Mouse (Mus musculus): ENCODE measurements around the gene Neu3. TPM values are rescaled to one million over a fixed set of nuclear protein-coding genes. Genes with fewer than 3 reads are reported as not detected.
"Not testable (repeated sequence)": the region's sequence is repeated elsewhere in the genome, so short reads cannot be mapped to it uniquely, and the experiment has no call there.

Gene Neu3
- polyA plus RNA-seq, 1 experiment from 2014 or later = 3.6 TPM

DNA sequence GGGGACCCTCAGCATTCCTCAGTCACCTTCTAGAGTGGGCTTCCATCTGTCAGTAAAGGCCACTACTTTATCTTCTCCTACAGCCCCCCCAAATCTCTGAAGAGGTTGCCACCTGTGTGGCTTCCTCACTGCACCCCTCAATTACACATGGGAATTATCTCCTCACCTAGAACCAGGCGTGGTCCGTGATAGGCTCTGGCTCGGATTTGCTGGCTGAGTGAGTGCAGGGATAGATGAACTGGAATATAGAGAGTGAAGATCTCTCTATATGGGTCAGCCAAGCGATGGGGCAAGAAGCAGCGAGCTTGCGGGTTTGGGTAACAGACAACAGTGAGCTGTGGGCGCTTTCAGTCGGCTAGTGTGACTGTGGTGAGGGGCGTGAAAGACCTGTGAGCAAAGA, 2.7 kb downstream of the Neu3 start:
- H3K27ac ChIP-seq (ENCODE audit: low read depth) = no peak overlapping the region
- H3K9ac ChIP-seq (ENCODE audit: low read length) = no peak overlapping the region
- WGBS = 81% methylated on average over 9 of the region's 9 CpGs
- H3K4me3 ChIP-seq (ENCODE audit: low read depth, low read length) = no peak overlapping the region
- H3K9me3 ChIP-seq (ENCODE audit: control insufficient read depth, low read length) = no peaks in the 10 kb centered on the region
- no peak overlapping the region for H3K4me2 ChIP-seq (ENCODE audit: low read length)
- DNase-seq (ENCODE audit: low spot score) = no peak
- H3K36me3 ChIP-seq (ENCODE audit: control insufficient read depth, insufficient read depth, low read length) = no peaks in the 10 kb centered on the region
- H3K4me1 ChIP-seq (replicated peaks; ENCODE audit: control insufficient read depth, insufficient read depth, low read length) = no peaks in the 10 kb centered on the region
- H3K27me3 ChIP-seq (replicated peaks; ENCODE audit: control insufficient read depth, insufficient read depth, low read length) = no peaks in the 10 kb centered on the region
- no peak for ATAC-seq (replicated peaks; ENCODE audit: low FRiP score, low TSS enrichment, low read depth)

DNA sequence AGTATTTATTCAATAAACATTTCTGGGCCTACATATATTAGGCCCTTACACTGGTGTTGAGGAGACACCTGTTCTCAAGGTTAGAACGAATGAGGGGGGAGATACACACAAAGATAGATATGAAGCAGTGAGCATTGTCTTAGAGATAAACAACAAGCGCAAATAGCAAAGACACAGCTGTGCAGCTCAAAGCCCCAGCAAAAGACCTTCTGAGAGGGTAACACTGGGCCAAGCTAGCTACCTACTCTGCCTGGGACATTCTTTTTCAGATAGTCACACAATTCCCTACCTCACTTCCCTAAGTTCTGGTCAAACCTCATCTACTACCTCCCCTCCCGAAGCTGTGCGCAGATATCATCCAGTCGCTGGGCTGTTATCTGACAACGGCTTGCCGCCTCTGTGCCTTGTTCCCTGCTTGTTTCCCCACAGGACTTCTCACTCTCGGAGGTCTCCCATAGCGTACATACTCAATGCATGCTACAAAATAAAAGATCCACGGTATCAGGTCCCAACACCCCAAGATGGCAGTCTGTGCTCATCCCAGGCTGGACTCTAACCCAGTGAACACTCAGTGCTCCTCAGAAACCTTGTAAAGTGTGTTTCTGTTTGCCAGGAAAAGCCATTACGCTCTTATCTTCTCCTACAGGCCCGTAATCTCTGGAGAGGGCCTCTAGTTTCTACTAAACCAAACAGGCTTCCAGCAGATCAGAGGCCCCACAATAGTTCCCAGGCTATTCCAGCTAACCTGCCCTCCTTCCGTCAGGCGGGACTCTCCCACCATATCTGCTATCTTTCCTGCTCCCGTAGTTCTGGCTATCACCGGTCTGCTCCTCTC, 3.4 kb downstream of the Neu3 start:
- H3K9me3 ChIP-seq (ENCODE audit: control insufficient read depth, low read length) = no peaks in the 10 kb centered on the region
- H3K4me1 ChIP-seq (replicated peaks; ENCODE audit: control insufficient read depth, insufficient read depth, low read length) = no peaks in the 10 kb centered on the region
- no peak overlapping the region for H3K27ac ChIP-seq (ENCODE audit: low read depth)
- H3K27me3 ChIP-seq (replicated peaks; ENCODE audit: control insufficient read depth, insufficient read depth, low read length) = no peaks in the 10 kb centered on the region
- H3K4me2 ChIP-seq (ENCODE audit: low read length) = no peak overlapping the region
- no peak overlapping the region for H3K4me3 ChIP-seq (ENCODE audit: low read depth, low read length)
- ATAC-seq (replicated peaks; ENCODE audit: low FRiP score, low TSS enrichment, low read depth) (no peak), DNase-seq (ENCODE audit: low spot score) (no peak)
- 67% methylated on average over 16 of the region's 16 CpGs for WGBS
- H3K36me3 ChIP-seq (ENCODE audit: control insufficient read depth, insufficient read depth, low read length) = no peaks in the 10 kb centered on the region
- H3K9ac ChIP-seq (ENCODE audit: low read length) = no peak overlapping the region

DNA sequence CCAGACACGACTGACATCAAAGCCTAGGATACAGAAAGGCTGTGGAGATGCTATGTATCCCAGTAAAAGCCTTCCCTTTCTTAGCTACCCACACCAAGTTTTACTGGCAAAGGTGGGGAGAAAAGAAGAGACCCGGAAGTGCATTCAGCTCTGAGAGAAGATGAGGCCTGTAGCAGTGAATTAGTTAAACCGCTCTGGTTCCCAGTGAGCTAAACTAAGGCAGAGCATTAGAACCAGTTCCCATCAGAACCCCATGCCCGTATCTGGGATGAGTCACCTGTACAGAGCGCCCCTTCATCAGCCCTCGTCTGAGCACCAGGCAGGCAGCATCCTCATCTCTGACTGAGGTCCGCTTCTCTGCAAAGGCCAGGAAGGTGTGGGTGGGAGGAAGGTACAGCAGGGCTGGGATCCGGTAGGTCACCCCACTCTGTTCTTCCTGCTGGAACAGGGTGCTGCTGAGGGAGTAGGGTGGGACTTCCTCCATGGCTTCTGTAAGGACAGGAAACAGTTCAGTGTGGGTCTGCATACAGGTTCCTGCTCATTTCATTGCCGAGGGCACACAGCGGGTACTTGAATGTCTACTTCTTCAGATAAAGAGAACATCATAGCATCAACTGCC, 5.1 kb downstream of the Neu3 start:
- Histone ChIP-seq H3K9ac (ENCODE audit: low read length) (no peak overlapping the region), H3K36me3 (ENCODE audit: control insufficient read depth, insufficient read depth, low read length) (no peaks in the 10 kb centered on the region), H3K4me1 (replicated peaks; ENCODE audit: control insufficient read depth, insufficient read depth, low read length) (no peaks in the 10 kb centered on the region), H3K27me3 (replicated peaks; ENCODE audit: control insufficient read depth, insufficient read depth, low read length) (no peaks in the 10 kb centered on the region), H3K27ac (ENCODE audit: low read depth) (no peak overlapping the region), H3K4me3 (ENCODE audit: low read depth, low read length) (no peak overlapping the region), H3K4me2 (ENCODE audit: low read length) (no peak overlapping the region), H3K9me3 (ENCODE audit: control insufficient read depth, low read length) (no peaks in the 10 kb centered on the region)
- DNase-seq (ENCODE audit: low spot score) (no peak), ATAC-seq (replicated peaks; ENCODE audit: low FRiP score, low TSS enrichment, low read depth) (no peak)
- 91% methylated on average over 10 of the region's 10 CpGs for WGBS

DNA sequence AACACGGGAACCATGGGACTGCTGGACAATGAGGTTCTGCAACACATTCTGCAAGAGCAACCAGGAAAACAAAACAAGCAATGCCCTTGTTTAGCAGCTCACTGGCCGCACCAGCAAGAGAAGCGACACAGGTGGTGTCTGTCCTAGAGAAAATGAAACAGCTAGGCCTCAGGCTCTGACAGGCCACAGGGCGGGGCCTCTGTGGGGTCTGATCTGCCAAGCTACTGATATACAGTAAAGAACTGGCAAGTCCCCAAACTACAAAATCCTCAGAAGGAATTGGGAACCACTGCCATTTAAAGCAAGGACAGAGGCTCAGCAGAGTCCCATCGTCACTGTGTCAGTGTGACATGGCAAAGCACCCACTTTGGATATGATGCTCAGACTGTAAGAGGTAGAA, 5.8 kb downstream of the Neu3 start:
- no peak overlapping the region for H3K9ac ChIP-seq (ENCODE audit: low read length)
- no peaks in the 10 kb centered on the region for H3K27me3 ChIP-seq (replicated peaks; ENCODE audit: control insufficient read depth, insufficient read depth, low read length)
- no peaks in the 10 kb centered on the region for H3K4me1 ChIP-seq (replicated peaks; ENCODE audit: control insufficient read depth, insufficient read depth, low read length)
- 82% methylated on average over 5 of the region's 5 CpGs for WGBS
- no peak overlapping the region for H3K4me3 ChIP-seq (ENCODE audit: low read depth, low read length)
- H3K4me2 ChIP-seq (ENCODE audit: low read length) = no peak overlapping the region
- no peak for ATAC-seq (replicated peaks; ENCODE audit: low FRiP score, low TSS enrichment, low read depth)
- no peaks in the 10 kb centered on the region for H3K9me3 ChIP-seq (ENCODE audit: control insufficient read depth, low read length)
- H3K36me3 ChIP-seq (ENCODE audit: control insufficient read depth, insufficient read depth, low read length) = no peaks in the 10 kb centered on the region
- no peak overlapping the region for H3K27ac ChIP-seq (ENCODE audit: low read depth)
- DNase-seq (ENCODE audit: low spot score) = no peak

- Histone ChIP-seq H3K9ac (ENCODE audit: low read length) (no peak overlapping the region), H3K36me3 (ENCODE audit: control insufficient read depth, insufficient read depth, low read length) (no peaks in the 10 kb centered on the region), H3K4me3 (ENCODE audit: low read depth, low read length) (no peak overlapping the region), H3K9me3 (ENCODE audit: control insufficient read depth, low read length) (no peaks in the 10 kb centered on the region), H3K4me1 (replicated peaks; ENCODE audit: control insufficient read depth, insufficient read depth, low read length) (no peaks in the 10 kb centered on the region), H3K4me2 (ENCODE audit: low read length) (no peak overlapping the region), H3K27me3 (replicated peaks; ENCODE audit: control insufficient read depth, insufficient read depth, low read length) (no peaks in the 10 kb centered on the region), H3K27ac (ENCODE audit: low read depth) (no peak overlapping the region)
- ATAC-seq (replicated peaks; ENCODE audit: low FRiP score, low TSS enrichment, low read depth) (no peak), DNase-seq (ENCODE audit: low spot score) (no peak)
- 86% methylated on average over 2 of the region's 2 CpGs for WGBS
Measured at GRCm38 (mm10) chr7:99821953-99822352, 6.3 kb downstream of the Neu3 start.

DNA sequence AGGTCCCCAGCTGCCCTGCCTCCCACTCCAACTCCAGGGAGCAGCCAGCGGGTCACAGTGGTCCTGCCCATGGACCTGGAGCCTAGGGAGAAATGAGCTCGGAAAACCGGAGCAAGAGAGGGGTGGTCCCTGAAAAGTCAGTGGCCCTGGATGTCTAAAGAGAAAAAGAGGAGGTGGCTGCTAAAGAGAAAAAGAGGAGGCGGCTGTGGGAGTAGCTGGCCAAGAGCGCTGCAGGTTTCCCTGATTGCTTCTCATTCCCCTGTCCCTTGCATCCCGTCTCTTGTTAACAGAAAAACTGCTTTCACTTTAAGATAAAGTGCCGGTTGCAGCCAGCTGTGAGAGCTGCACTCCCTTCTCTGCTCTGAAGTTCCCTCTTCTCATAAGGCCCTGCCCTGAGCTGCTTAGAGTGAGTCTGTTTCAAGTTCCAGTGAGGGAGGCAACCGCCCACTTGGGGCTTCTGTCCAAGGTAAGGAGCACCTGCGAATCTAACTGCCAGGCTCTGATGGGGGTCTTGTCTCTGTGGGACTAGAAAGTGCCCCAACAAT, 10.0 kb downstream of the Neu3 start:
- WGBS = 17% methylated on average over 9 of the region's 9 CpGs
- H3K27me3 ChIP-seq (replicated peaks; ENCODE audit: control insufficient read depth, insufficient read depth, low read length); H3K4me3 ChIP-seq (ENCODE audit: low read depth, low read length); DNase-seq (ENCODE audit: low spot score); H3K4me2 ChIP-seq (ENCODE audit: low read length); H3K36me3 ChIP-seq (ENCODE audit: control insufficient read depth, insufficient read depth, low read length); ATAC-seq (replicated peaks; ENCODE audit: low FRiP score, low TSS enrichment, low read depth); H3K4me1 ChIP-seq (replicated peaks; ENCODE audit: control insufficient read depth, insufficient read depth, low read length); H3K27ac ChIP-seq (ENCODE audit: low read depth); H3K9me3 ChIP-seq (ENCODE audit: control insufficient read depth, low read length): not testable (repeated sequence)
- 0 out of 2 replicates have a peak overlapping the region, but pooled peaks have one; percentile 10 for H3K9ac ChIP-seq (ENCODE audit: low read length)

DNA sequence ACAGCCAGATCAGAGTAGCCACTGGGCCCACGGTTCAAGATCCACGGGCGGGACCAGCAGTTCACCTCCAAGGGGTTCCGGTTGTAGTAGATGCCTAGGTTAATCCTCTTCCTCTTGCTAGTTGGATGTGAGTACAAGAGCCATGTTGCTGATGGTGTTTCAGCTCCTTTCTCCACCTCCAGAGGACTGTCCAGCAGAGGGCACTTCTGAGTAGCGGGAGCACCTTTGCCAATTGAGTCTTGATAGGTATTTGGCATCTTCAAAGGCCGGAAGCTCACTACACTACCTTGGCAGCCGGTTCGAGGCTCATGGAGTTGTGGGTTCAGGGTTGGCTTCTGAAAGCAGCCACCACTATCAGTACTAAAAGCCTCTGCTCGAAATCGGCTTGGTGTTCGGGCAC, 14.8 kb downstream of the Neu3 start:
- ATAC-seq (replicated peaks; ENCODE audit: low FRiP score, low TSS enrichment, low read depth) = no peak
- Histone ChIP-seq H3K9me3 (ENCODE audit: control insufficient read depth, low read length) (no peaks in the 10 kb centered on the region), H3K4me2 (ENCODE audit: low read length) (no peak overlapping the region), H3K4me1 (replicated peaks; ENCODE audit: control insufficient read depth, insufficient read depth, low read length) (no peaks in the 10 kb centered on the region), H3K27me3 (replicated peaks; ENCODE audit: control insufficient read depth, insufficient read depth, low read length) (no peaks in the 10 kb centered on the region), H3K4me3 (ENCODE audit: low read depth, low read length) (no peak overlapping the region), H3K9ac (ENCODE audit: low read length) (no peak overlapping the region), H3K27ac (ENCODE audit: low read depth) (no peak overlapping the region), H3K36me3 (ENCODE audit: control insufficient read depth, insufficient read depth, low read length) (peaks cover 8% of the 10 kb centered on the region; the same call in 1 of the 2 replicates)
- 93% methylated on average over 11 of the region's 11 CpGs for WGBS
- DNase-seq (ENCODE audit: low spot score) = no peak

GRCm38 (mm10) chr7:99811661-99812060, 16.6 kb downstream of the Neu3 start:
- Histone ChIP-seq H3K9ac (ENCODE audit: low read length) (no peak overlapping the region), H3K4me3 (ENCODE audit: low read depth, low read length) (no peak overlapping the region), H3K9me3 (ENCODE audit: control insufficient read depth, low read length) (no peaks in the 10 kb centered on the region), H3K36me3 (ENCODE audit: control insufficient read depth, insufficient read depth, low read length) (peaks cover 8% of the 10 kb centered on the region; the same call in 1 of the 2 replicates), H3K27ac (ENCODE audit: low read depth) (no peak overlapping the region), H3K4me1 (replicated peaks; ENCODE audit: control insufficient read depth, insufficient read depth, low read length) (no peaks in the 10 kb centered on the region), H3K27me3 (replicated peaks; ENCODE audit: control insufficient read depth, insufficient read depth, low read length) (no peaks in the 10 kb centered on the region), H3K4me2 (ENCODE audit: low read length) (no peak overlapping the region)
- DNase-seq (ENCODE audit: low spot score) = no peak
- 72% methylated on average over 4 of the region's 4 CpGs for WGBS
- ATAC-seq (replicated peaks; ENCODE audit: low FRiP score, low TSS enrichment, low read depth) = no peak
